Mouse (Mus musculus) fibroblast of lung, adult 2 months (primary cell): ENCODE measurements around the gene Gpat3.

Experiments used
- DNase-seq: peaks from one replicate; pipeline ENCODE4 v3.0.0-alpha.2; 2011; ENCODE audit warnings: low read depth

The Gpat3 gene

DNA sequence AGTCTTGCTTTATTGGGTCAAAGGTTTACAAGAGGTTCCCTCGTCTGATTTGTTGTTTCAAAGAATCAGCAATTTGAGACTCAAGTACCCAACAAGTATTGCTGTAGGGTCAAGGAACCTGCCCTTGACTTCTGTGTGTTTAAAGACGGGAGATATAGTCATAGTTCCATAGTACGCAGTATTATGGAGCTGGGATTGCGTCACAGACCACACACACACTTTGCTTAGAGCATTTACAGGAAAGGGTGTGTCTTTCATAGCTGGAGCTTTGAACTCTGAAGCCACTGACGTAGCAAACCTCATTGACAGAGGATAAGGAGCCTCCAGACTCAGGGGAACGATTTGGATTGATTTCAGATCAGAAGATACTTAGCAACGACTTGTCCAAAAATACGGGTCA, 70.9 kb downstream of the Gpat3 start:
- no peak for DNase-seq

DNA sequence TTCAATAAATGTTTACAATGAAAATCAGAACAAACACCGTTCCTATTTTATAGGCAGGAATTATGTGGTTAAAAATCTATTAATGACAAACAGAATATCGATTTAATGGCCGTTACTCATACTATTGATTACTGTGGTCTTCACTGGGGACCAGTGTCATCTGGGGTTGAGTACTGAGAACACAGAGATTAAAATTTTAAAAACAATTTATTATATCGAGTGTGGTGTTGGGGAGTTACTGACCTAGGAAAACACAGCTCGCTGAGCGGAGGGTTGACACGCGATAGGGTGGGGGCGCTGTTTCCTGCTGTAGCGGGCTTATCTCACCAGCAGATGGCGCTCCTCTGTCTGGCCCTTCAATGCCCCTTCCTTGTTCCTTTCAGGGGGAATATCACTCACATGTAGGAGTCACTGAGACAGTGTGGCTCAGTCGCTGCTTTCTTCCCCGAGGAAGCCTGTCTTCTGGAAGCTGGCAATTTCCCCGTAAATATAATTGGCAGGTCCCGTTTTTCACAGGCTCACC, 71.8 kb downstream of the Gpat3 start:
- no peak for DNase-seq

DNA sequence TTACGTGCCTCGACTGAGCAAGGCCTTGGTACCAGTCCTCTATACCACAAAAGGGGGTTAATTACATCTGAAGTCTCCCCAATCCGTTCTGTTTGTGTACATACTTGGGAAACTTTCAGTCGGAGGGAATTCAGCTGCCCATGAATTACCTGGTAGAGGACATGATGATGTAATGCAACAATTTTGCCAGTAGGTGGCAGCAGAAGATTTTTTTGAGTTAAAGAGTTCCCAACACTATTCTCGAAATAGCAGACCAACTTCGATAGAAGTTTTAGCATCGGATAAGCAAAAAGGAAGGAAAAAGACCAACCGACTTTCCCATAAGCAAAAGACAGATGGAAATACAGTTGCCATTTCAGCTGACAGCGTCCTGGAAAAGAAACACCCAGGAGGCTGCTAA, 73.6 kb downstream of the Gpat3 start:
- DNase-seq, result no peak

DNA sequence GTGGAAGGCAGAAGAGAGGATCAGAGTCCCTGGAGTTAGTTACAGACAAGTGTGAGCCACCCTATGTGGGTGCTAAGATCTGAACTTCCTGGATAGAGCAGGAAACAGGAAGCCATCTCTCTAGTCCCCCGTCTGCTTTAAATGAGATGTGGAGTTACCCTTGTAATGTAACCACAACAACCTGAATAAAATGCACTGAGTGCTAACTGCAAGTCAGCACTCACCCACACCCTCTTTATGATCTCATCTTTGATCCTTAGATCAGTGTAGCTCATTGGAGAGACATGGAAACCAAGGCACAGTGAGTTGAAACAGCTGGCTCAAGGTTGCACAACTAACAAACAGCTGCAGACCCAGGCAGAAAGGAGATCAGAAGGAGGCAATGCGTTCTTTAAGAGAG, 84.2 kb downstream of the Gpat3 start:
- no peak for DNase-seq

DNA sequence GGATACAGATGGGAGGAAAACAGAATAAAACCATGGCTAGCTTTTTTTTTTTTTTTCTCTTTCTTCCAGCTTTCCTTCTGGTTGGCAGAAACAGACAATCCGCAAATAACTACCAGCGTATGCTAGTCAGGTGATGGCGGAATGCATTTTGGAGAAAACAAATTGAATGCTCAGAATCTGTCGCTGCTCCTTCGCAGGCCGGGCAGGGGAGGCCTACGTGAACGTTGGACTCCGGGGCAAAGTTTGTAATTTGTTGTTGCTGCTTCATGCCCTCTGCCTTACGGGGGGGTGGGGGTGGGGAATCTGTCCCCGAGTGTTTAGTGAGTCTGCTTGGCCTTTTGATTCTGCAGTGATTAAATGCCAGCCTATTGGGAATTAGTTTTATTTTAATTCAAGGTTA, 98.2 kb downstream of the Gpat3 start:
- no peak for DNase-seq

DNA sequence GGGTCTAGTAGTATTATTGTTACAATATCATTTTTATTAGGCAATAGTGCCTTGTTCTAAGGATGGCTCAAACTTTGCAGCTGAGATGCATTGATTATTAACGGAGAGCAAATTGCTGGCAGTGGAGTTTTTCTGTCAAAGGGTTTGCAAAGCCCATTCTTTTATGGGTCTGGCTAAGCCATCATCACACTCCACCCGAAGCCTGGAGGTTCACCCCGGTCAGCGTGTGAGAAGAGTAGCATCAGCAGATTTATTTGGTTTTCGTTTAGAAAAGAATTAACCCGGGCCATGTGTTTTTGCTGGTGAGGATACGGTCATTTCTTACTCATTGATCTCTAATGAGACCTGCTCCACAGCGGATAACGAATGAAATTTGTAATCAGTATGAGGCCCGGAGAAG, 99.8 kb downstream of the Gpat3 start:
- no peak for DNase-seq
